Mouse (Mus musculus) G1E (cell line): Measurements from ENCODE around the gene Olfr325.

Experiments used
- CTCF ChIP-seq: IDR thresholded peaks from 2 replicates; pipeline ENCODE4 v1.5.1; 2012; ENCODE audit warnings: low read depth, low read length, inconsistent platforms, mixed read lengths
- GATA1 ChIP-seq: IDR thresholded peaks from 2 replicates; pipeline ENCODE4 v1.6.1; 2012; ENCODE audit warnings: borderline replicate concordance, low read length, inconsistent platforms, mixed read lengths
- GATA2 ChIP-seq: IDR thresholded peaks from 2 replicates; pipeline ENCODE4 v1.6.1; 2012; ENCODE audit warnings: low read depth, low read length, inconsistent platforms, borderline replicate concordance
- POLR2AphosphoS5 ChIP-seq: IDR thresholded peaks from 2 replicates; pipeline ENCODE4 v1.6.1; 2012; ENCODE audit warnings: low read depth, low read length, inconsistent platforms; ENCODE audit not compliant: insufficient replicate concordance
- TAL1 ChIP-seq: conservative IDR thresholded peaks from 2 replicates; pipeline ENCODE4 v1.6.1; 2012; ENCODE audit warnings: low read depth, low read length, inconsistent platforms, mixed read lengths

- TF ChIP-seq CTCF: no peak
- TF ChIP-seq GATA1: no peak
- TF ChIP-seq TAL1: no peak
- TF ChIP-seq POLR2AphosphoS5: no peak
- TF ChIP-seq GATA2: no peak
Measured at GRCm38 (mm10) chr11:58604688-58605087, 27.2 kb downstream of the Olfr325 start.
